Mouse (Mus musculus) liver, postnatal 0 days (tissue): ENCODE results near the gene Birc7.

ENCODE experiments used
- CTCF ChIP-seq: sonication (generic); IDR thresholded peaks from 2 replicates; pipeline ENCODE4 v1.5.1; 2016; ENCODE audit warnings: antibody characterized with exemption, low read depth
- EP300 ChIP-seq: IDR thresholded peaks from 2 replicates; pipeline ENCODE4 v1.6.1; 2016; ENCODE audit warnings: antibody characterized with exemption, low read depth, mild to moderate bottlenecking

DNA sequence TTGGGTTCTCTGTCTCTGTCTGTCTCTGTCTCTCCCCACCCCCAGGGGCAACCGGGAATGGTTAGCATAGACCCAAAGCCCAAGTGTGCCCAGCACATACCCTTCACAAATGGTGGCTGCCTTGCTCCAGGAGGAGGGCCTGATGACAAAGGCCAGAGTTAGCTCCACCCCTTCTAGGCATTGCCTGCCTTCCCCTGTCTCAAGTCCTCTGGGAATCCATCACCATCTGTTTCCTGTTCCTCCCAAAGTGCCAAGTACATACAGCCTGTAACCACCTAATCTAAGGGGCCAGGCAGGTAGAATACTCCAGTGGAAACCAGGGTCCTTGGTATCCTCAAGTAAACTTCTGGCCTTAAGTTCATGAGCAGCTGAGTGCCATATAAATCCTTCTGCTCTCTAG is 3.6 kb downstream of the Birc7 start:
- TF ChIP-seq CTCF (no peak), EP300 (no peak)
